Mouse (Mus musculus) midbrain, embryonic 11.5 days (tissue): Measurements from ENCODE around the gene Dnah6. TPM values are rescaled to one million over a fixed set of nuclear protein-coding genes. Genes with fewer than 3 reads are reported as not detected.

Experiments used
- ATAC-seq: fragments of 200-750 bp; cut with Nextera tagmentation; 2 replicates; pipeline ENCODE4 v1.8.0; 2017; ENCODE audit warnings: moderate TSS enrichment, moderate library complexity; ENCODE audit not compliant: low FRiP score
- DNase-seq: peaks from one replicate; pipeline ENCODE4 v3.0.0; 2015; ENCODE audit warnings: low spot score; ENCODE audit errors: missing footprints
- H3K27ac ChIP-seq: fragments of 300-500 bp; sonication (generic); 2 replicates; pipeline ENCODE4 v1.5.1; 2014; ENCODE audit warnings: low read depth, low read length
- H3K27me3 ChIP-seq: fragments of 300-500 bp; sonication (generic); 2 replicates; pipeline ENCODE4 v1.6.1; 2014; ENCODE audit warnings: mild to moderate bottlenecking, low read length, moderate library complexity, mixed read lengths; ENCODE audit not compliant: control insufficient read depth, insufficient read depth
- H3K36me3 ChIP-seq: fragments of 300-500 bp; sonication (generic); 2 replicates; pipeline ENCODE4 v1.6.1; 2014; ENCODE audit warnings: mild to moderate bottlenecking, low read length, moderate library complexity, mixed read lengths; ENCODE audit not compliant: control insufficient read depth, insufficient read depth
- H3K4me1 ChIP-seq: fragments of 300-500 bp; sonication (generic); 2 replicates; pipeline ENCODE4 v1.6.1; 2014; ENCODE audit warnings: low read length; ENCODE audit not compliant: control insufficient read depth, insufficient read depth
- H3K4me2 ChIP-seq: fragments of 300-500 bp; sonication (generic); 2 replicates; pipeline ENCODE4 v1.6.1; 2014; ENCODE audit warnings: mild to moderate bottlenecking, moderate library complexity
- H3K4me3 ChIP-seq: fragments of 300-500 bp; sonication (generic); 2 replicates; pipeline ENCODE4 v1.5.1; 2014; ENCODE audit warnings: low read depth, low read length
- H3K9ac ChIP-seq: fragments of 300-500 bp; sonication (generic); 2 replicates; pipeline ENCODE4 v1.6.1; 2014; ENCODE audit warnings: low read length
- H3K9me3 ChIP-seq: fragments of 300-500 bp; sonication (generic); 2 replicates; pipeline ENCODE4 v1.6.1; 2016; ENCODE audit warnings: low read length; ENCODE audit not compliant: control insufficient read depth
- WGBS: fragments of 180-500 bp; shearing (Covaris S2); extraction: QIAGEN DNeasy Blood & Tissue Kit; methylation state at CpG from one replicate; pipeline ENCODE4 v1.1.7; 2014; 5-methylcytosine and 5-hydroxymethylcytosine counted together
- polyA plus RNA-seq: library from polyadenylated mRNA; unstranded; fragments of >200 nt; fragmentation: Nextera tagmentation; extraction: Ambion mirVana; gene quantifications from 2 replicates; pipeline ENCODE4 v1.2.1, GENCODE M21; 2014

Gene Dnah6
- polyA plus RNA-seq, 1 experiment from 2014 or later, result 0.05 TPM

DNA sequence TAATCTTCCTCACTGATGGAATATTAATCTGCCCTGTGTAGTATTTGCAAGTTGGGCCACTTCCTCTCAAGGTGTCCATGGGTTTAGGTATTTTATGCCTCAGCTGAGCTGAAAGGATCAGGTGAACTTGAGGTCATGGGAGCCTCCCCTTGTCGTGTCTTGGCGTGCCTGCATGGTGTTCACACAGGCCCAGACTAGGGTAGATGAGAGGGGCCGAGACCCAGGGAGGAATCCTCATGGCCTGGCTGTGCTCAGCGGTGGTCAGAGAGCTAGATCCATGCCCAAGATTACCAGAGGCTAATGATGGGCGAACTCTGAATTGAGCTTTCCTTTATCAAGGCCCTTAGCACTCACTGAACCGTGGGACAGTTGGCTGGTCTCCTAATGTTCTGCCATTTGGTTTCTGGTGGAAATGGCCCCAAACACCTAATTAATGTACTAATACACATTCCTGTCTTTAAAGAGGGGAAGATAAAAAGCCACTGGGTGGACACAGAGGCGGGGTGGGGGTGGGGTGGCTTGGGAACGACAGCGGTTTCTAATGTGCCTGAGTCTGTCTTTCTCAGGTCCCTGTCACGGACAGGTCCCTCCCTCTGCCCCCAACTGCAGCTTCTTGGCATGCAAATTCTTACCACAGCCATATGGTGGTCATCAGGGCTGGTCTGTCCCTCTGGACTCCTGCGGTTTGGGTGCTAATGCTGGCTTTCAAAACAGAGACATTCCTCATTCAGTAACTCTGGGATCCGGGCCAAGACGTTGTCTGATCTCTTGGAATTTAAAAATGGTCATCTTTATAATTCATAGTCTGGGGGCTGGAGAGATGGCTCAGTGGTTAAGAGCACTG, 206.9 kb downstream of the Dnah6 start:
- Histone ChIP-seq H3K27ac (no peak overlapping the region), H3K27me3 (no peaks in the 10 kb centered on the region), H3K36me3 (no peaks in the 10 kb centered on the region), H3K9me3 (no peaks in the 10 kb centered on the region), H3K4me3 (no peak overlapping the region), H3K4me1 (no peaks in the 10 kb centered on the region), H3K9ac (no peak overlapping the region), H3K4me2 (no peak overlapping the region)
- 48% methylated on average over 13 of the region's 13 CpGs for WGBS
- DNase-seq, result no peak
- ATAC-seq, result no peak

DNA sequence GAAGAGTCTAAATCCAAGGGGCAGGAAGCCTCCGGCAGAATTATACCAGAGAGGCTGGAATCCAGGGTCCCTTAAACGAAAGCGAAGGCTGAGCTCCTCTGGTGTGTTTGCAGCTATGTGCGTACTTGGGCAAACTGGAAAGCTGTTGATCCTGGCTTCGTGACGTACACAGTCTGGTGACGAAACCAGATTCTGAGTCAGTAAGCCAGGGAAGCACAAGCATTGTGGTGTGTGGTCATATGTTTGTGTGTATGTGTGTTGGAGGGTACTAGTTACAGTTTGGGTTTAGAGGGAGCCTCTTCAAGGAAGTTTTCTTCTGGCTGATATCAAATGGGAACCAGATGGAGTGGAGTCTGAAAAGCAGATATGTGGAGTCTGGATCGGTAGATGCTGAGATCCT, 208.5 kb downstream of the Dnah6 start:
- Histone ChIP-seq H3K36me3 (no peaks in the 10 kb centered on the region), H3K9ac (no peak overlapping the region), H3K9me3 (no peaks in the 10 kb centered on the region), H3K27me3 (no peaks in the 10 kb centered on the region), H3K27ac (no peak overlapping the region), H3K4me2 (no peak overlapping the region), H3K4me3 (no peak overlapping the region), H3K4me1 (no peaks in the 10 kb centered on the region)
- WGBS, result 88% methylated on average over 8 of the region's 8 CpGs
- ATAC-seq (no peak), DNase-seq (no peak)

DNA sequence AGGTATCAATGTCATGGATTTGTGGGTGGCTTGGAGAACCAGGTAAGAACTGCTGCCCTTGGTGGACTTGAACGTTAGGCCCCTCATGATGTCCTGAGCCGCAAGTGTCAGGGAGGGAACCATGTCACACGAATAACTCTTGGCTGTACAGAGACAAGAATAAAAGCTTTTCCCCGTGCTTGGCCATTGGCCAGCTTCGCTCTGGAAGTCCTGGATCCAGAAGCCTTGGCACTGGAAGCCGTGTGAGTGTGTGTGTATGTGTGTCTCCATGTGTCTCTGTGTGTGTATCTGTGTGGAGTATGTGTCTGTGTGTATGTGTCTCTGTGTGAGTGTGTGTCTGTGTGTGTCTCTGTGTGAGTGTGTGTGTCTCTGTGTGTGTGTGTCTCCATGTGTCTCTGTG, 209.6 kb downstream of the Dnah6 start:
- H3K27me3 ChIP-seq, result no peaks in the 10 kb centered on the region
- DNase-seq, result no peak
- WGBS, result 89% methylated on average over 6 of the region's 6 CpGs
- no peaks in the 10 kb centered on the region for H3K4me1 ChIP-seq
- ATAC-seq, result no peak
- H3K4me2 ChIP-seq, result no peak overlapping the region
- H3K36me3 ChIP-seq, result no peaks in the 10 kb centered on the region
- no peak overlapping the region for H3K27ac ChIP-seq
- H3K9ac ChIP-seq, result no peak overlapping the region
- no peak overlapping the region for H3K4me3 ChIP-seq
- no peaks in the 10 kb centered on the region for H3K9me3 ChIP-seq

DNA sequence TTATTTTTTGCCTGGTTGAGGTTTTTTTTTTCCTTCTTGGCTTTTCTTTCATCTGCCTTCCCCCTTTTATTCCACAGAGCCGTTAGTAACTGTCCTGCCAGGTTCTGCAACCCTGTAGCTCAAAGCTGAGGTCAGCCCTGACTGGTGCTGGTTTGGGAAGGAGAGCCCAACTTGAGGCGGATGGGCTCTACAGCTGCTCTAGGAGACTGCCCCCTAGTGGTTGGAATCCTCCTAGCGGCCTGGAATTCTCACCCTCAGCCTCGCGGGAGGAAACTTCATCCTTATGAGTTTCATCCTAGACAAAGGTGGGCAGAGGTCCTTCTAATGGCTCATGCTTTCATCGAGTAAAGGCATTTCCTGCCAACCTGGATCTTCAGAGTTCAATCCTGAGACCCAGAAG, 211.4 kb downstream of the Dnah6 start:
- H3K36me3 ChIP-seq, result no peaks in the 10 kb centered on the region
- 41% methylated on average over 6 of the region's 6 CpGs for WGBS
- no peak overlapping the region for H3K9ac ChIP-seq
- no peak overlapping the region for H3K27ac ChIP-seq
- DNase-seq (peak; percentile 88), ATAC-seq (no peak)
- no peak overlapping the region for H3K4me3 ChIP-seq
- H3K27me3 ChIP-seq, result no peaks in the 10 kb centered on the region
- H3K4me1 ChIP-seq, result no peaks in the 10 kb centered on the region
- no peaks in the 10 kb centered on the region for H3K9me3 ChIP-seq
- H3K4me2 ChIP-seq, result no peak overlapping the region

DNA sequence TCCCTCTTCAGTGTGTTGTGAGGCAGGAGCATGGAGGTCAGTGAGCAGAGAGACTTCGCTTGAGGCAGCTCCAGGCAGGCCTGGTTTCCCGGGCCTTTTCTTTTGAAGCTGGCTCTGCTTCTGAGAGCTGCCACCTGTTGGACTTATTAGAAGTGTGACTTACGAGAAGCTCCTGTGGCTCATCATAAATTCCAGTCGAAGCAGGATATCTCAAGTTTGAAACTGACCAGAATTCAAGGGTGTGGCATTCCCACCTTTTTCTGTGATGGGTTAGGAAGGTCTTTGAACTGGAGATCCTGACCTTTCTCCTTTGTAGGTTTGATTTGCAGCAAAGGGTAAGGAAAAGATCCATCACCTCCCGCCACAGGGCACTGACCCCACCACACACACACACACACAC, 217.8 kb downstream of the Dnah6 start:
- Histone ChIP-seq H3K27me3 (no peaks in the 10 kb centered on the region), H3K4me2 (no peak overlapping the region), H3K9ac (no peak overlapping the region), H3K9me3 (no peaks in the 10 kb centered on the region), H3K27ac (no peak overlapping the region), H3K4me1 (no peaks in the 10 kb centered on the region), H3K4me3 (no peak overlapping the region), H3K36me3 (no peaks in the 10 kb centered on the region)
- WGBS, result 83% methylated on average over 5 of the region's 5 CpGs
- DNase-seq (peak; percentile 23), ATAC-seq (no peak)

DNA sequence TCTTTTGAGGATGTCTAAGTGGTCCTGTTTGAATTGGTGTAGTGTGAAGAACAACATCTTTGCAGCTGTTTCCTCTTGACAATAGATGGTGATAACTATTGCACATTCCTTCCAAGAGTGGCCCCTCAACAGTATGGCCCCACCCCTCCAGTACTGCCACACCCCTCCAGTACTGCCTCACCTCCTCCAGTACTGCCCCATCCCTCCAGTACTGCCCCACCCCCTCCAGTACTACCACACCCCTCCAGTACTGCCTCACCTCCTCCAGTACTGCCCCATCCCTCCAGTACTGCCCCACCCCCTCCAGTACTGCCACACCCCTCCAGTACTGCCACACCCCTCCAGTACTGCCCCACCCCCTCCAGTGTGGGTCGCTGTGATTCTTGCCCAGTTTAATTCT, 219.1 kb downstream of the Dnah6 start:
- no peak for DNase-seq
- H3K36me3 ChIP-seq, result no peaks in the 10 kb centered on the region
- no peak overlapping the region for H3K4me3 ChIP-seq
- H3K27ac ChIP-seq, result no peak overlapping the region
- no peaks in the 10 kb centered on the region for H3K9me3 ChIP-seq
- ATAC-seq, result no peak
- no peaks in the 10 kb centered on the region for H3K27me3 ChIP-seq
- no peak overlapping the region for H3K4me2 ChIP-seq
- H3K9ac ChIP-seq, result no peak overlapping the region
- H3K4me1 ChIP-seq, result no peaks in the 10 kb centered on the region
- 67% methylated on average over 1 of the region's 1 CpGs for WGBS

DNA sequence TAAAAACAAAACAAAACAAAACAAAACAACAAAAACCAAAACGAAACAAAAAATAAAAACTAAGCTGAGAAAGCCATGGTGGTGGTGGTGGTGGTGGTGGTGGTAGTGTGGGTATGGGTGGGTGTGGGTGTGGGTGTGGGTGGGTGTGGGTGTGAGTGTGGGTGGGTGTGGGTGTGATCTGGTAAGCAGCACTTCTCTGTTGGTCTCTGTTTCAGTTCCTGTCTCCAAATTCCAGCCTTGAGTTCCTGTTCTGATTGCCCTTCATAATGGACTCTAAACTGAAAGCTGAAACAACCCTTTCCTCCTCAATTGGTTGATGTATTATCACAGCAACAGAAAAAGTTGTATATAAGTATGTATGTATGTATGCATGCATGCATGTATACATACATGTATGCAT, 222.6 kb downstream of the Dnah6 start:
- H3K4me3 ChIP-seq, result no peak overlapping the region
- WGBS, result 88% methylated on average over 1 of the region's 1 CpGs

DNA sequence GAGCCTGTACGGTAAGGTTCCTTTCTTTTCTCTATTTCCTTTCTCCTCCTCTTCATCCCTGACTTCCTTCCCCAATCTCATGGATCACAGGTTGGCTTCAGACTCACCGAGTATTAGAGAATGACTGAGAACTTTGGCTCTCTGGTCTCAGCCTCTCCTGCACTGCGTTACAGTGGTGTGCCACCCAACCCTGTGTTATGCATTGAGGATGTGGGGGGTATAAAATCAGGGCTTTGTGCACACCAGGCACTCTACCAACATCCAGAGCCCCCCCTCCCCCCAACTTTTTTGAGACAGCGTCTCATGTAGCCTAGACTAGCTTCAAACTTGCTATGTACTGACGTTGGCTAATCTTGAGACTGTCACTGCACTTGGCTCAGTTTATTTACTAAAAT, 227.8 kb downstream of the Dnah6 start:
- Histone ChIP-seq H3K27ac (no peak overlapping the region), H3K4me2 (no peak overlapping the region), H3K4me1 (peaks cover 3% of the 10 kb centered on the region; the same call in 1 of the 2 replicates), H3K9me3 (no peaks in the 10 kb centered on the region), H3K9ac (no peak overlapping the region), H3K36me3 (no peaks in the 10 kb centered on the region), H3K4me3 (no peak overlapping the region), H3K27me3 (no peaks in the 10 kb centered on the region)
- ATAC-seq (no peak), DNase-seq (no peak)
- WGBS, result 86% methylated on average over 5 of the region's 5 CpGs

More for the DNA sequence above, 222.6 kb downstream of the Dnah6 start:
- no peak for DNase-seq
- Histone ChIP-seq H3K27me3 (no peaks in the 10 kb centered on the region), H3K27ac (no peak overlapping the region), H3K9me3 (no peaks in the 10 kb centered on the region), H3K36me3 (no peaks in the 10 kb centered on the region), H3K4me2 (no peak overlapping the region), H3K4me1 (no peaks in the 10 kb centered on the region), H3K9ac (no peak overlapping the region)
- ATAC-seq, result no peak

DNA sequence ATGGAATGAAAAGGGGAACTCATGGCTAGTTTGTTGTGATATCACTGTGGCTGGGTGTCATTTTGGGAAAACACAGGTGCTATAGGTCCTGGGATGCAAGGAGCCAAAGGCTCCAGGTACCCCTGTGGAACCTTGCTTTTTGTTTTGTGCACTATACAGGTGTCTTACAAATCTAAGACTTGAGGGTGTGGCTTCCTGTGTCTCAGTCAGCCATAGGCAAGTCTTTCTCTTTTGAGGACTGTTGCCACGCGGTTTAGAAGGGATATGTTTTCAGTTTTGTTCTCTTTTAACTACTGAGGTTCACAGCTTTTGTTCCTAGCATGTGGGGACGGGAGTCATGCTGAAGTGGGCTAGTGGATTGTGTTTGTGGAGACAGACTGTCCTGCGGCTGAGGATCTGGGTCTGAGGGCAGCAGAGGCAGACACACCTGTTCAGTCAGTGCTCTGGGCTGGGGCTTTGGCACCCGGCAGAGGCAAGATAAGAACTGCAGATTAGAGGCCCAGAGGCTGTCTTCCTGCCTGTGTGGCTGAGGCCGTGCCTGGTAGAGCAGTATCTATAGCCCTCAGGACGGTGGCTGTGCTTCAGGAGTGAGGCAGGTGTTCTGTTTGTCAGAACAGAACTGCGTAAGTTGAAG, 228.3 kb downstream of the Dnah6 start:
- DNase-seq (no peak), ATAC-seq (no peak)
- Histone ChIP-seq H3K4me2 (no peak overlapping the region), H3K27ac (no peak overlapping the region), H3K4me1 (peaks cover 3% of the 10 kb centered on the region; the same call in 1 of the 2 replicates), H3K27me3 (no peaks in the 10 kb centered on the region), H3K36me3 (no peaks in the 10 kb centered on the region), H3K9ac (no peak overlapping the region), H3K9me3 (no peaks in the 10 kb centered on the region), H3K4me3 (no peak overlapping the region)
- WGBS, result 74% methylated on average over 8 of the region's 8 CpGs
